Mouse (Mus musculus) stomach, embryonic 14.5 days (tissue): ENCODE results near the gene Bcar3. TPM values are rescaled to one million over a fixed set of nuclear protein-coding genes. Genes with fewer than 3 reads are reported as not detected.

Experiments
- ATAC-seq: fragments of 200-750 bp; cut with Nextera tagmentation; 2 replicates; pipeline ENCODE4 v1.8.0; 2017; ENCODE audit warnings: low read depth, moderate TSS enrichment; ENCODE audit not compliant: insufficient number of reproducible peaks, insufficient read depth, low FRiP score
- H3K27ac ChIP-seq: fragments of 300-500 bp; sonication (generic); 2 replicates; pipeline ENCODE4 v1.5.1; 2014; ENCODE audit warnings: mild to moderate bottlenecking, low read length, moderate library complexity, mixed read lengths
- H3K27me3 ChIP-seq: fragments of 300-500 bp; sonication (generic); 2 replicates; pipeline ENCODE4 v1.6.1; 2014; ENCODE audit warnings: low read length, control low read depth, mixed read lengths; ENCODE audit not compliant: control insufficient read depth, insufficient read depth
- H3K36me3 ChIP-seq: fragments of 300-500 bp; sonication (generic); 2 replicates; pipeline ENCODE4 v1.6.1; 2014; ENCODE audit warnings: mild to moderate bottlenecking, control low read depth, low read length, moderate library complexity, mixed read lengths; ENCODE audit not compliant: control insufficient read depth, insufficient read depth
- H3K4me1 ChIP-seq: fragments of 300-500 bp; sonication (generic); 2 replicates; pipeline ENCODE4 v1.6.1; 2014; ENCODE audit warnings: low read length, control low read depth, mixed read lengths; ENCODE audit not compliant: control insufficient read depth, insufficient read depth
- H3K4me2 ChIP-seq: fragments of 300-500 bp; sonication (generic); replicated peaks from 2 replicates; pipeline ENCODE4 v1.6.1; 2014; ENCODE audit warnings: low read depth, low read length, control low read depth
- H3K4me3 ChIP-seq: fragments of 300-500 bp; sonication (generic); 2 replicates; pipeline ENCODE4 v1.5.1; 2014; ENCODE audit warnings: low read depth, low read length, control low read depth
- H3K9ac ChIP-seq: fragments of 300-500 bp; sonication (generic); replicated peaks from 2 replicates; pipeline ENCODE4 v1.6.1; 2014; ENCODE audit warnings: low read depth, mild to moderate bottlenecking, control low read depth, low read length, moderate library complexity, mixed read lengths
- H3K9me3 ChIP-seq: fragments of 300-500 bp; sonication (generic); 2 replicates; pipeline ENCODE4 v1.6.1; 2016; ENCODE audit warnings: low read depth, low read length, control low read depth; ENCODE audit not compliant: control insufficient read depth
- WGBS: fragments of 180-500 bp; shearing (Covaris S2); extraction: QIAGEN DNeasy Blood & Tissue Kit; methylation state at CpG from one replicate; pipeline ENCODE4 v1.1.7; 2014; 5-methylcytosine and 5-hydroxymethylcytosine counted together
- polyA plus RNA-seq: library from polyadenylated mRNA; unstranded; fragments of >200 nt; fragmentation: Nextera tagmentation; extraction: Ambion mirVana; gene quantifications from 2 replicates; pipeline ENCODE4 v1.2.1, GENCODE M21; 2014

Bcar3 gene
- polyA plus RNA-seq, 1 experiment from 2014 or later = 11.3 TPM

DNA sequence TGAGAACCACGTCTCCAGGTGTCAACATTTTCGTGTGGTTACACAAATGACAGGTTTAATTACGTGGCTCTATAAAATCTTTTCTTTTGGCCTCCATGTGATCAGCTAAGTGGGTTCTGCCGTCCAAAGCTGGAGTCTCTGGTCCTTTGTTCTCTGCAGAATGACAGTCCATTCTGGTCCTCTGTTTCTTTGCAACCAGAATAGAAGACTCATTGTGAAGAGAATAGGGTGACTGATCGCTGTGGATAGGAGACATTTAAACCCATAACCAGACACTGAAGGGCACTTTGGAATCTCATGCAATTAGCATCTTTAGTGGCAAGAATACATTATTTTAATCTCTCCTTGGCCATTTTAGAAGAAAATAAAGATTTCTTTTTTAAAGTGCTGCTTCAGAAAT lies 187.1 kb downstream of the Bcar3 start:
- H3K36me3 ChIP-seq = no peaks in the 10 kb centered on the region
- no peaks in the 10 kb centered on the region for H3K9me3 ChIP-seq
- WGBS = 80% methylated on average over 5 of the region's 5 CpGs
- no peak overlapping the region for H3K27ac ChIP-seq
- no peak overlapping the region for H3K4me3 ChIP-seq
- no peak for ATAC-seq
- no peak overlapping the region for H3K4me2 ChIP-seq
- H3K27me3 ChIP-seq = no peaks in the 10 kb centered on the region
- H3K4me1 ChIP-seq = peaks cover 22% of the 10 kb centered on the region
- no peak overlapping the region for H3K9ac ChIP-seq

DNA sequence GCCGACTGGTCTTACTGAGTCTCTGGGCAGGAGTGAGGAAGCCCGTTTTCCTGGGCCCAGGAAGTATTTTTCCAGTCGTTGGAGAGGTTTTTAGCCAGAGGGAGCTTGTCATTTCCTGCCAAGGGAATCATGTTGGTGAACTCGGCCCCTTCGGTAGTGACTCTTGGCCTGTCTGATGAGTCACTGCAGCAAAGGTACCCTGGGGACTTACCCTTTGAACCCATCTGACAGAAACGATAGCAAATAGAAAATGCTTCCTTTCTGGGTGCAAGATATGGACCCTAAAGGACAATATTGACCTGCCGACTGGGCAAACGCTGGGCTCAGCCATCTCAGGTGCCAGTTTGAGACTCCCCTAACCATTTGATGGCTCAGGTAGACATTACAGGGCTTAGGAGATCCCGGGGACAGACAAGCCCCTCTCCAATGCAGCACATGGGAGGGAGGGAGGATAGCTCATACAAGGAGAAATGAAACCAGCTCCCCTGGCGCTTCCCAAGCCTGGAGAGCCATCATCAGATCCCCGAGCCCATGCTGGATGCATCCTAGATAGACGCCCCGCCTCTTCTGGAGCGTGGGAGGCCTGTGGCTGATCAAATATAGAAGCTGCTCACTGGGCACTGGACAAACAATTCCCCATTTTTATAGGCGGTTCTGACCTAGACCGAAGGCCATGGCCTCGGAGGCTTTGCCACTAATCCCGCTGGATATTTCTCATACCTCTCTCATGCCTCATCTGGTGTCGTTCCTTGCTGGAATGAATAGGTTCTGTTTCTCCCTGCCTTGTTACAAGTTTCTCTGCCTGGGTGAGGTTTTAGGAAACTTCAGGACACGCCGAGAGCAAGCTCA lies 188.2 kb downstream of the Bcar3 start:
- H3K4me2 ChIP-seq = no peak overlapping the region
- peak; percentile 36; the same call in 1 of the 2 replicates for ATAC-seq
- 60% methylated on average over 21 of the region's 21 CpGs for WGBS

DNA sequence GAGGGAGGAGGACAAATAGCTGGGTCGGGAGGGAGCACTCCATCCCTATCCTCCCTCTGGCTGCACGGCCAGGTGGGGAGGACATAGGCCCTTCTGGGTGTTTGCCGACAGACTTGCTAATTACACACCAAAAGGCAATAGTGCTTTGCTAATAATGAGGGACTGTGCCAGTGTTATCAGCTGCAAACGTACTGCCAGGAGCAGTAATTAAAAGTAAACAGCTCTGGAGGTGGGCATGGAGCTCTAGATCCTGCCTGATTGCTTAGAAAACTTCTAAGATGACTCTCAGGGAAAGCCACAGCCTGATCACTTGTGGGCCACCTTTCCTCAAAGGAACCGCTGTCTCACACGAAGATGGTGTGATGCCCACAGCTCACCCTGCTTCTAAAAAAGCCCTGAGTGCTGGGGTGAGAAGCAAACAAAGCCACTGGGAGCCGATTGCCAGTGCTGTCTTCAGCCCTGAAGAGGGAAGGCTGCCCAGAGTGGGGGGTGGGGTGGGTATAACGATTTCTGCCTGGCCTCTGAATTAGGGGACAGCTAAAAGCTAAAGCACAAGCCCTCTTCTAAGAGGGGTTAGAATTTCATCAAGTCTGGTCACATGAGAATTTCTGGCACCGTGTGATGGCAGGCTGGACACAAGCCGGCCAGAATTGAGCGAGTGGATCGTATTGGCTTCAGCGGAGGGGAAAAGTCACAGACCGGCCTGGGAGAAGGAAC lies 189.3 kb downstream of the Bcar3 start:
- H3K9ac ChIP-seq = no peak overlapping the region
- H3K4me2 ChIP-seq = 0 out of 2 replicates have a peak overlapping the region, but pooled peaks have one; percentile 12
- 36% methylated on average over 14 of the region's 14 CpGs for WGBS

More for the DNA sequence above, 188.2 kb downstream of the Bcar3 start:
- Histone ChIP-seq H3K4me1 (peaks cover 14% of the 10 kb centered on the region), H3K27ac (no peak overlapping the region), H3K9ac (no peak overlapping the region), H3K9me3 (no peaks in the 10 kb centered on the region), H3K4me3 (no peak overlapping the region), H3K36me3 (no peaks in the 10 kb centered on the region), H3K27me3 (no peaks in the 10 kb centered on the region)

DNA sequence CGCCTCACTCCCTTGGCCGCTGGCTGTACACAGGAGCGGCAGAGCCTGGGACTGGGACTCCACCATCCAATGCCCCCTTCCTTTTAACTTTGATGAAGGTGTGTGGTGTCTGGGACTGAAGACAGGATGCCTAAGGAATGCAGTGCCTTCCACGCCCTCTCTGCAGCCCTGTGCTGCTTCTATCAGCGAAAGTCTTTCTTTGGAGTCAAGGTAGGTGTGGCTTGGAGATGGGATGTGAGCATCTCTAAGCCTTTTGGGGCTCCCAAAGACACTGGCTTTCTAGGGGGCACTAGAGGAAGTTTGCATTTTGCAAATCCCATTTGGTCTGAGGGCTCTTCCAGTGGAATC lies 189.8 kb downstream of the Bcar3 start:
- H3K4me1 ChIP-seq = peaks cover 14% of the 10 kb centered on the region
- H3K9me3 ChIP-seq = no peaks in the 10 kb centered on the region
- H3K9ac ChIP-seq = no peak overlapping the region
- no peak overlapping the region for H3K4me3 ChIP-seq
- WGBS = 35% methylated on average over 5 of the region's 5 CpGs
- no peaks in the 10 kb centered on the region for H3K36me3 ChIP-seq
- no peaks in the 10 kb centered on the region for H3K27me3 ChIP-seq
- H3K27ac ChIP-seq = no peak overlapping the region; the same call in 1 of the 2 replicates
- H3K4me2 ChIP-seq = 0 out of 2 replicates have a peak overlapping the region, but pooled peaks have one; percentile 12
- ATAC-seq = 0 out of 2 replicates have a peak, but pooled peaks have one; percentile 3

More for the DNA sequence above, 189.3 kb downstream of the Bcar3 start:
- Histone ChIP-seq H3K36me3 (no peaks in the 10 kb centered on the region), H3K4me1 (peaks cover 14% of the 10 kb centered on the region), H3K27me3 (no peaks in the 10 kb centered on the region), H3K4me3 (no peak overlapping the region), H3K27ac (no peak overlapping the region; the same call in 1 of the 2 replicates), H3K9me3 (no peaks in the 10 kb centered on the region)
- ATAC-seq = 0 out of 2 replicates have a peak, but pooled peaks have one; percentile 12

DNA sequence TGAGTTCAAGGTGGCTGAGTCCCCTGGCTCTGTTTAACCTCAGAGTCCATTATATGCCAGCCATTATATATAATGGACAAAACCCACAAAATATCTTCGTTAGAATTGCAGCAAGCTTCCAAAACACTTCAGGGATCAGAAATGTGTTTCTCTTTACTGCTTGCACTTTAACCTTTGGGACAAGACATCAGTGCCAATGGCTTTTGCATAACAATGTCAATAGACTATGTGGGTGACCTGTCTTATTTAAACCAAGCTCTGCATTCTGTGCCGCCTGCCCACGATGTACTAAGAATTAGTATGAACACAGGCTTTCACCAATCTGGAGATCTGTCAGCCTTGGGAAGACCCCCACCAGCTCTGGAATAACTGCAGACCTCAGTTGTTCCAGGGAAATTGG lies 190.4 kb downstream of the Bcar3 start:
- 75% methylated on average over 3 of the region's 3 CpGs for WGBS
- H3K9ac ChIP-seq = no peak overlapping the region

DNA sequence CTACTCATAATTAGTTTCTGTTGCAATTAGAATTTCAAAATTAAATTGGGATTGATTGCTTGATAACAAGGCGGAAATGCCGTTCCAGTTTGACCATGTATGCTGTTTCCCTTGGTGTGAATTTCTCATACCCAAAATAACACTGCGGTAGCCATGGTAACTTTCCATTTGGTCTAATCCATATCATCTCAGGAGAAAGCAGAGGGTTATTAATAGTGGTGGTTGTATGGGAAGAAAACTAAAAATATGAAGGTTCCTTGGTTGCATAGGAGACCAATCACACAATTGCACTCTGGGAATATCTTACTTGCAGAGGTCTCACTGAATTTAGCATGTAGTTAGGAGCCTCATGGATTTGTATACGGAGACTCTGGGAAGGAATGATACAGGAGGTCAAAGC lies 191.8 kb downstream of the Bcar3 start:
- Histone ChIP-seq H3K36me3 (no peaks in the 10 kb centered on the region), H3K27me3 (no peaks in the 10 kb centered on the region), H3K9ac (no peak overlapping the region), H3K9me3 (no peaks in the 10 kb centered on the region), H3K27ac (no peak overlapping the region), H3K4me2 (no peak overlapping the region), H3K4me1 (peaks cover 14% of the 10 kb centered on the region), H3K4me3 (no peak overlapping the region)
- WGBS = 94% methylated on average over 4 of the region's 4 CpGs
- no peak for ATAC-seq

More for the DNA sequence above, 190.4 kb downstream of the Bcar3 start:
- Histone ChIP-seq H3K4me1 (peaks cover 14% of the 10 kb centered on the region), H3K27ac (no peak overlapping the region), H3K27me3 (no peaks in the 10 kb centered on the region), H3K4me2 (no peak overlapping the region), H3K4me3 (no peak overlapping the region), H3K36me3 (no peaks in the 10 kb centered on the region), H3K9me3 (no peaks in the 10 kb centered on the region)
- no peak for ATAC-seq

DNA sequence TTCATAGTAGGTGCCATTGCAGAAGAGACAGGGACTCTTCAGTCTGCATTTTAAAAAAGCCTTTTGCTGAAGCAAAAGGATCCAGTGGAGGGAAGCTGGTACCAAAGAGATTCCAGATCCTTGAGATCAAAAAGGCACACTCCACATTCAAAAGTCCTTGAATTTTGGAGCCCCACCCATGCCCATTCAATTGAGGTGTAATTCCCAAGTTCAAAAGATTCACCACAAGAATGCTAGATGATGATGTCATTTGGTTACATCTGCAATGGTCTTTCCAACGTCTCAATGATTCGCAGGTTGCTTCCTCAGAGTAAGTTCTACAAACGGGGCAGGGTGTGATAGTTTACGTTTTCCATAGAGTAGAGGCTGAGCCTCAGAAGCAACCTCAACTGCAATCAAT lies 192.3 kb downstream of the Bcar3 start:
- H3K4me1 ChIP-seq = peaks cover 14% of the 10 kb centered on the region
- 55% methylated on average over 4 of the region's 4 CpGs for WGBS
- H3K4me2 ChIP-seq = no peak overlapping the region
- H3K27me3 ChIP-seq = no peaks in the 10 kb centered on the region
- no peaks in the 10 kb centered on the region for H3K9me3 ChIP-seq
- no peak overlapping the region for H3K4me3 ChIP-seq
- no peak for ATAC-seq
- H3K27ac ChIP-seq = no peak overlapping the region
- H3K9ac ChIP-seq = no peak overlapping the region
- no peaks in the 10 kb centered on the region for H3K36me3 ChIP-seq

DNA sequence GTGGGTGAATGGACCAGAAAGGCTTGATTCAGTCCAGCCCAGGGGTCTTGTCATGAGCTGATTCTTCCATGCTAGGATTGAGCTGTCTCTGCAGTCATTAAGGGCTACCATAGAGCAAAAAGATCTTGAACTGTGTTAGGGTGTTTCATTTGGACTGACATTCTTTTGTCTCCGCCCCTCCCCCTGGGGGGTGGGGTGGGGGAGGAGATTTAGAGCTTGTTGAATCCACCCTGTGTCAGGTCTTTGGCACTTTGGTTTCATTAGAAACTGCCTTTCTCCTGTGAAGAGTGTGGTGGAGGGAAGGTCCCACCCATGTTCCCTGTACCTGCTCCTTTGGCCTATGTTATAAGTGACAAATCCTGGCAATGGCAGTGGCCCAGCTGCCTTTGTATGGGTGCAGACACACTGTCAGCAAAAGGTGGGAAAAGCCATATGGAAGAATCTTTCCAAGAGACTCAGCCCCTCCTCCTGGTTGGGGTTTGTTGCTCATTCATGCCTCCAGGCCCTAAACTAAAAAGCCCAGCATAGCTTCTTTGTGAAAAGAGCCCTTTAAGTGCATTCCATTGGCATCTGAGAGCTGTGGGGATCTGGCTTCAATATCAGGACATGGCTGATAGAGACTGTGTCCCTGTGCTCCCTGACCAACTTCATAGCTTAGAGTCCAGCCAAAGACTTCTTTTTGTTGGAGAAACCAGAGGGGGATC lies 194.3 kb downstream of the Bcar3 start:
- no peaks in the 10 kb centered on the region for H3K9me3 ChIP-seq
- no peak overlapping the region for H3K9ac ChIP-seq
- ATAC-seq = no peak
- no peak overlapping the region for H3K4me2 ChIP-seq
- peaks cover 13% of the 10 kb centered on the region for H3K4me1 ChIP-seq
- no peaks in the 10 kb centered on the region for H3K27me3 ChIP-seq
- H3K36me3 ChIP-seq = no peaks in the 10 kb centered on the region
- no peak overlapping the region for H3K27ac ChIP-seq
- 50% methylated on average over 1 of the region's 1 CpGs for WGBS
- no peak overlapping the region for H3K4me3 ChIP-seq
